Mouse (Mus musculus) ES-Bruce4 (cell line): ENCODE results near the gene Tarbp1.

Source experiments
- CTCF ChIP-seq: IDR thresholded peaks from one replicate; pipeline ENCODE4 v1.8.1; 2011; ENCODE audit warnings: low read depth, low read length
- EP300 ChIP-seq: IDR thresholded peaks from 2 replicates; pipeline ENCODE4 v1.6.1; 2011; ENCODE audit warnings: low read depth, low read length; ENCODE audit not compliant: insufficient read depth

DNA sequence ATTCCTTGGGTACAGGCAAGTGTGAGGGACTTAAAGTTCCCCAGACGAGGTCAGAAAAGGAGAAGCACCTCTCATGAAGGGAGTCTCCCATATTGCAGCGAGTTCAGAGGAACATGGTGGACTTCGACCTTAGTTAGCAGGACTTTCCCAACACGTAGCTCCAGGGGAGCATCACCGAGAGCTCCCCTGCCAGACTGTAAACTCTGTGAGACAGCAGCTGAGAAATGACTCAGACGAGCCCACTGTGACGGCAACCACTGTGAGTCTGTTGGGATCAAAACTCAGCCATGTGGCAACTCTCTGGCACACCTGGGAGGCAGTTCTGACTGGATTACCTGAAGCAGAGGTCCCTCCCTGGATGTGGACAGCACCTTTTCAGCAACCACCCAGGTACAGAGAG, 10.8 kb downstream of the Tarbp1 start:
- no peak for TF ChIP-seq CTCF
- TF ChIP-seq EP300 = no peak
